Mouse (Mus musculus) B cell, adult 67 days (primary cell): Measurements from ENCODE around the gene Gldc. TPM values are rescaled to one million over a fixed set of nuclear protein-coding genes. Genes with fewer than 3 reads are reported as not detected.

Experiments
- total RNA-seq, 2 experiments: library from RNA; stranded (reverse); gene quantifications; 4 replicates each; pipeline ENCODE4 v1.2.4; 2023

Gene Gldc
- total RNA-seq = under 1 TPM in 1 of 2 experiments, not detected in 1; 0.26 TPM

DNA sequence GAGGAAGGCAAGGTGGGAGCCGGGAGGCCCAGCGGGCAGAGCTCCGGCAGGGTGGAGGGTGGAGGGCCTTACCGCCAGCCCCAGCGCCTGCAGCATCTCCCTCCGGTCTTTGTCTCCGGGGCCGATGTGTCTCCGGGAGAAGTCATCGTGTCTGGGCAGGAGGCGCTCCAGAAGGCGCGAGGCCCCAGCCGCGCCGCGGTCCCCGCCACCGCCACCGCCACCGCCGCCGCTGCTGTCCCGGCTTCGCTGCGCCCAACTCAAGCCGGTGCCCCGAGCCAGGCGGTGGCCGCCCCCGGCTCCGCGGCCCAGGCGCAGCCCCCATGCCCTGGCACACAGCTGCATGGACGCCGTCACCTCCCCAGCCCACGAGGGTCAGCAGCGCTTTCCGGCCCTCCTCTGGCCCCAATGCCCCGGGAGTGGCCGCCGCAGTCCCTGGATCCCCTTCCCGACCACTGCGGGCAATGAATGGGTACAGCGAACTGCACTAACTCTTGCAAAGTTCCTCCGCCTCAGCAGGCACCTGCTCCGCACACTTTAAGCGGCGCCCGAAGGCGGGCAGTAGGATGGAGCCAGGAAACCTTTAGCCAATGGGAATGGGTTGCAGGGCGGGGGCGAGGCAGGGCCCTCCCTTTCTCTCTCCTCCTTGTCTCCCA, at the start of gene Gldc:
Gene Gldc (minus strand): TSS at position 511 of the 653 bp plus-strand sequence.

Other genes with a start within 250 kb of the Gldc start
- gene Trpd52l3, start 171.6 kb downstream of the Gldc start, total RNA-seq = not detected
- gene Uhrf2, start 144.9 kb downstream of the Gldc start, total RNA-seq = 10 to 100 TPM; 77.9 to 80.3 TPM
- not detected for gene Mbl2, start 57.5 kb upstream of the Gldc start, total RNA-seq